Mouse (Mus musculus): ENCODE measurements around the gene Sumf1. TPM values are rescaled to one million over a fixed set of nuclear protein-coding genes. Genes with fewer than 3 reads are reported as not detected.

The Sumf1 gene
- polyA plus RNA-seq, 1 experiment from 2014 or later, result 12.8 TPM

DNA sequence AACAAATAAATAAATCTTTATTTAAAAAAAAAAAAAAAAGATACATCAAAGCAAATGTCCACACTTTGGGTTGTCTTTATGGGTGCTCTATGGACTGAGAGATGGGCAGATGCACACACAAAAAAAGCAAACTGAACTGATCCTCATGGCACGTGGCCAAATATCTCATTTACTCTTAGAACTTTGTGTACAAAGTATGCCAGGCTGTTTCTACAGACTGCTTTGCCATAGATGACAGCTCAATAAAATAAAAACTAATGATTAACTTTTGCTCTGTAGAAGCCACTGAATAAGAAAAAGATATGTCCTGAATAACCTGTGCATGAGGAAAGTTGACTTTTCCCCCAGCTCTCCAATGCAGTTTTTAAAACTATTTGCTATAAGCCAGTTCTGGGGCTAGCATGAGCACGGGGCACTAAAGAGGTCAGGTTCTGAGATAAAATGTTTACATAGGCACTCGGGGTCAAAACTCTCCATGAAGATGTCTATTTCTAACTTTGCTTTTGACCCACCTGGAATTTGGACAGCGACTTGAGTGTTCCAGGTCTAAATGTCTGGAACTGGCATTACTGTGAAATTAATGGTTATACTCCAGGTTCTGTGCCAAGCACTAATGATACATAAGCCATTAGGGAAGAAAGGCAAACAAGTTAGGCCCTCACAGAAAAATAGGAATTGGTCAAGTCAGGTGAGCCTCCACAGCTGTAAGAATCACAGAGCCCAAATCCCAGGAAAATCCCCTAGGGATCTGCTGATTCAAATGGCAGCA, 44.5 kb downstream of the Sumf1 start:
- Histone ChIP-seq H3K36me3 (replicated peaks) (peaks cover 11% of the 10 kb centered on the region; the same call in 1 of the 2 replicates), H3K9me3 (no peaks in the 10 kb centered on the region), H3K4me1 (peaks cover 14% of the 10 kb centered on the region), H3K27me3 (ENCODE audit: poor library complexity, severe bottlenecking) (no peaks in the 10 kb centered on the region), H3K4me3 (no peak overlapping the region), H3K27ac (no peak overlapping the region)
- WGBS, result 97% methylated on average over 4 of the region's 4 CpGs
- DNase-seq (ENCODE audit: extremely low spot score, low spot score), result no peak

DNA sequence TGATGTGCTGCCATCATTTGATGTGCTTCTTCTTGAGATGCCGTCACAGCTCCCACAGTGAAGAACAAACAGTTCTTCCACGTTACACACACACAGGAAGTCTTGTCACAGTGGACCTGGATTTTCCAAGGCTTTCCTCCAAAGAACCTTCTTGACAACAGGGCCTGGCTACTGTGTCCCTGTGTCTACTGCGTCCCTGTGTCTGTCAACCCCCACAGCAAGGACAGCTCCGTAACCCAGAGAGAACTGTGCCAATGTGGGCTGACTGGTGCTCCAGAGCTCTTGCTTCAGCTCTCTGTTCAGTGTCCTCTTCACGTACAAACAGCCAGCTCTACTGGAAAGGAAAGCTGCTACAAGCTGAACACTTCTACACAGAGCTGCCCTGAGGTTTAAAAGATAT, 48.4 kb downstream of the Sumf1 start:
- Histone ChIP-seq H3K4me1 (no peaks in the 10 kb centered on the region), H3K27me3 (ENCODE audit: poor library complexity, severe bottlenecking) (no peaks in the 10 kb centered on the region), H3K27ac (no peak overlapping the region), H3K36me3 (replicated peaks) (0 out of 2 replicates have a peak, but pooled peaks cover 4% of the 10 kb centered on the region), H3K4me3 (no peak overlapping the region), H3K9me3 (no peaks in the 10 kb centered on the region)
- WGBS, result 92% methylated on average over 5 of the region's 5 CpGs
- DNase-seq (ENCODE audit: extremely low spot score, low spot score), result no peak

DNA sequence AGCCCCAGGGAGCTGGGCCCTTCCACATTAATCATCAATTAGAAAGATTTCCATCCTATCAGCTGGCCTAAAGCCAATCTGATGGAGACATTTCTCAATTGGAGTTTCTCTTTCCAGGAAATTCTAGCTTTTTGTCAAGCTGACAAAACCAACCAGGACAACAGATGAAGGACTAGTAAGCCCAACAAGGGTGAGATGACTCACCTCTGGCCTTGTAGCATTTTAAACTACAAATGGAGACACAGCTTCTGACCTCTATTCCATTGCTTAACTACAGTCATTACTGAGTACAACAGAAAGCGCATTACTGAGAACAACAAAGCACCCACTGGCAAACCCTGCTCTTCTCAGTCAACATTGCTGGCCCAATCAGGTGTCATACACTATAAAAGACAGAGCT, 49.1 kb downstream of the Sumf1 start:
- no peak overlapping the region for H3K27ac ChIP-seq
- no peaks in the 10 kb centered on the region for H3K4me1 ChIP-seq
- WGBS, result 98% methylated on average over 1 of the region's 1 CpGs
- no peaks in the 10 kb centered on the region for H3K27me3 ChIP-seq (ENCODE audit: poor library complexity, severe bottlenecking)
- no peak overlapping the region for H3K4me3 ChIP-seq
- H3K9me3 ChIP-seq, result no peaks in the 10 kb centered on the region
- 0 out of 2 replicates have a peak, but pooled peaks cover 4% of the 10 kb centered on the region for H3K36me3 ChIP-seq (replicated peaks)
- no peak for DNase-seq (ENCODE audit: extremely low spot score, low spot score)

DNA sequence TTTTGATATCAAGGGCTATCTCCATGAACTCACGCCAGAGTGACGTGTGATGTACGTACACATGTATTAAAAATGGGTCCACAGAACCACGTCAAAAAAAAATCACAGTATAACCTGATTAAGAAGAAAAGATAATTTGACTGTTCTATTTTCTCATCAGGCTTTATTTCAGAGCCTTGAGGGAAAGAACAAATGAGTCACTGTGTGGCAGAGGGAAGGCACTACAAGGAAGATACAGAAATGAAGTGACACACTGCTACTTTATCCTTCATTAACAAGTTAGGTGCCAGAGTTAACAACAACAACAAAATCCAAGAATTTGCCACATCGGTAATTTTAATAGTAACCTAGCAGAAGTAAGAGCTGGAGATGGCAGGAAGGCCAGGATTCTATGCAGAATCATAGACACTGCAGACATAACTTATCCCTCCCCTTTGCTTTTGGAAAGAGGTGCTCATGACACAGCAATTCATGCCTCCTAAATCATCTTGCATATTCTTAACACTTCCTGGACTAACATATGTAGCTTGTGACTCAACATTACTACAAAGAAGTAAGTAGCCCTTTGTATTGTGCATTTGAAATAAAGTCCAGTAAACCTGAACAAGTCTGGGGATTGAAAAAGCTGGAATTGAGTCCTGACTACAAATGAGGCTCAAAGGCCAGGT, 53.0 kb downstream of the Sumf1 start:
- H3K27me3 ChIP-seq (ENCODE audit: poor library complexity, severe bottlenecking), result no peaks in the 10 kb centered on the region
- no peaks in the 10 kb centered on the region for H3K9me3 ChIP-seq
- H3K4me3 ChIP-seq, result no peak overlapping the region
- no peak for DNase-seq (ENCODE audit: extremely low spot score, low spot score)
- WGBS, result 95% methylated on average over 5 of the region's 5 CpGs
- H3K36me3 ChIP-seq (replicated peaks), result no peaks in the 10 kb centered on the region
- H3K27ac ChIP-seq, result no peak overlapping the region
- 0 out of 2 replicates have a peak, but pooled peaks cover 3% of the 10 kb centered on the region for H3K4me1 ChIP-seq

DNA sequence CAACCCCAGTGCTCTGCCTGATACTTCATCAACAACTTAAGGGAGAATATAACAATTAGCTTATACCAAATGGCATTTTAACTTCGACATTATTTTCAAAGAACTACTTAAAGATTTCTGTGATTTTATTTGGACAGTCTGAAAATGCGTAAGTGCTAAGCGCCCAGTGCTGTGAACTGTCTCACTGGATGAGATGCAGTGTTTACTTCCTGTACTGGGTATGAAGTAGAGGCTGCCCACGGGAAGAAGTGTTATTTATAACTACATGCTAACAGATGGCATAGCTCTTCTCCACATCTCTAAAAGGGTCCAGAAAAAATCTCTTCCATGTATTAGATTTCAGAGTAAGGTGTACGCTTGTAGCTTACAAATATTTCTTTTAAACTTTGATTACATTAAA, 54.7 kb downstream of the Sumf1 start:
- no peaks in the 10 kb centered on the region for H3K36me3 ChIP-seq (replicated peaks)
- peaks cover 13% of the 10 kb centered on the region for H3K4me1 ChIP-seq
- H3K9me3 ChIP-seq, result no peaks in the 10 kb centered on the region
- H3K27me3 ChIP-seq (ENCODE audit: poor library complexity, severe bottlenecking), result no peaks in the 10 kb centered on the region
- H3K4me3 ChIP-seq, result no peak overlapping the region
- H3K27ac ChIP-seq, result no peak overlapping the region
- 94% methylated on average over 5 of the region's 5 CpGs for WGBS
- DNase-seq (ENCODE audit: extremely low spot score, low spot score), result no peak

DNA sequence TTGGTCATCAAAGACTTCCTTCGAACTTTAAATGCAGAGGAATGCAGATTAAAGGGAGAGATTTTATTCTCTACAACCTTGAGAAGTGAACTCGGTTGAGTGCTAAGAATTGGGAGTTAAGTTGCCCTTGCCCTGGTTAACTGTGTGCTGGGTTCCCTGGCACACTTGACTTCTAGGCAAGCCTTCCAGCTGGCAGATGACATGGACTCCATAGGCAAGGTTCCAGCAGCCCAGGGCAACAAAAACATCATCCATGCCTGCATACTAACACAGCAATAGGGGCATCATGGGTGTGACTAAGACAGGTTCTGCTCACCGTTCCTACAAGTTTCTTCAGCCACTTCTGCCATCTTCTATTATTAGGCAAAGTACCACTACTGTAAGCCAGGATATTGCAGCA, 58.8 kb downstream of the Sumf1 start:
- 0 out of 2 replicates have a peak overlapping the region, but pooled peaks have one; percentile 65 for H3K27ac ChIP-seq
- H3K36me3 ChIP-seq (replicated peaks), result no peaks in the 10 kb centered on the region
- WGBS, result 90% methylated on average over 3 of the region's 3 CpGs
- peaks cover 18% of the 10 kb centered on the region for H3K4me1 ChIP-seq
- no peaks in the 10 kb centered on the region for H3K27me3 ChIP-seq (ENCODE audit: poor library complexity, severe bottlenecking)
- no peaks in the 10 kb centered on the region for H3K9me3 ChIP-seq
- DNase-seq (ENCODE audit: extremely low spot score, low spot score), result no peak
- H3K4me3 ChIP-seq, result no peak overlapping the region

DNA sequence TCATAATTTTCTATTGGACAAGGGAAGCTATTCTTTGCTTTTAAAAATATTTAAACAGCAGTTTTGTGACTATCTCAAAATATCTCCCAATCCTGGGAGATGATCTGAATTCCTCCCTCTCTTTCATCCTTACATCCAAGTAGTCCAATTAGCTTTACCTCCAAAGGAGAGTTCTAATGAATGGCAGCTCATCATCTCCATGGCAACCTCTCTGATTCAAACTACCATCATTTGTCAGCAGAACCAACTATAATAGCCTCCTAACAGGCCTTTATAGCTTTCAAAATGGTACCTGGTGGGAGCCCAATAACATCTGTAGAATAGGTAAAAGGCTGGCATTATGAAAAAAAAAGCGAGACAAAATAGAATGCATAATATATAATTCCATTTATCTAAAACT, 59.9 kb downstream of the Sumf1 start:
- 57% methylated on average over 1 of the region's 1 CpGs for WGBS
- Histone ChIP-seq H3K4me3 (no peak overlapping the region), H3K27me3 (ENCODE audit: poor library complexity, severe bottlenecking) (no peaks in the 10 kb centered on the region), H3K9me3 (no peaks in the 10 kb centered on the region), H3K4me1 (peaks cover 18% of the 10 kb centered on the region), H3K36me3 (replicated peaks) (no peaks in the 10 kb centered on the region), H3K27ac (no peak overlapping the region)
- DNase-seq (ENCODE audit: extremely low spot score, low spot score), result no peak

DNA sequence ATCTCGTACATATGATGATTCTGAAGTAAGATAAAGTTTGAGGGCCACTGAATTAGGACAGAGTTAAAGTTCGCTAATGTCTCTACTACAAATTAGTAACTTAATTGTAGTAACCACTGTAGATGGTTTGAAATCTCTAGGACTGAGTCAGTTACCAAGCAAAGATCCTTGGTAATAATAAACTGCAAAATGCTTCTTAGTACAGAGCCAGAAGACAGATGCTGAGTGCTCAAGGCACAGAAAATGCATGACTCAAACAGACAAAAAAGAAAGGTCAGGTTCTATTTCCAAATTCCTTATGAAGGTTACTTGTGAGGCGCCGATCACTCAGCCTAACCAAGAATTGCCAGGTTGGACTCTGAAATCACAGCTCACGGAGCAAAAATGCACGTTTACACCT, 67.5 kb downstream of the Sumf1 start:
- no peaks in the 10 kb centered on the region for H3K27me3 ChIP-seq (ENCODE audit: poor library complexity, severe bottlenecking)
- no peak overlapping the region for H3K27ac ChIP-seq
- WGBS, result 96% methylated on average over 6 of the region's 6 CpGs
- H3K9me3 ChIP-seq, result no peaks in the 10 kb centered on the region
- no peak overlapping the region for H3K4me3 ChIP-seq
- H3K4me1 ChIP-seq, result no peaks in the 10 kb centered on the region
- DNase-seq (ENCODE audit: extremely low spot score, low spot score), result no peak
- H3K36me3 ChIP-seq (replicated peaks), result no peaks in the 10 kb centered on the region

DNA sequence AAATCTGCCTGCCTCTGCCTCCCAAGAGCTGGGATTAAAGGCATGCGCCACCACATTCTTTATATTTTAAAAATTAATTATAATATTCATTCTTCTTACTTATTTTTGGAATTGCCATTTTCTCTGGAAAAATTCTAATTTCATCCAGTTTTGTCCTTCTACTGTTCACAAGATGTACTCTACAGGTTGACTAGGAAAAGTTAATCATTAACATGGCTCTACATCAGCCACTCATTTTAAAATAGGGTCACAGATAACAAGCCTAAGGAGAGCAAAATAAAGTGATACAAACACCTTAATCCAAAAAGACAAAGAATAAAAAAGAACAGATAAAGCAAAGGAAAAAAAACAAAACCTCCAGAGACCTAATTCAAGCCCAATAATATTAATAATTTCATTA, 70.4 kb downstream of the Sumf1 start:
- no peak overlapping the region for H3K4me3 ChIP-seq
- H3K36me3 ChIP-seq (replicated peaks), result no peaks in the 10 kb centered on the region
- WGBS, result 98% methylated on average over 1 of the region's 1 CpGs
- no peak overlapping the region for H3K27ac ChIP-seq
- no peak for DNase-seq (ENCODE audit: extremely low spot score, low spot score)
- no peaks in the 10 kb centered on the region for H3K27me3 ChIP-seq (ENCODE audit: poor library complexity, severe bottlenecking)
- 0 out of 2 replicates have a peak, but pooled peaks cover 3% of the 10 kb centered on the region for H3K4me1 ChIP-seq
- H3K9me3 ChIP-seq, result no peaks in the 10 kb centered on the region

DNA sequence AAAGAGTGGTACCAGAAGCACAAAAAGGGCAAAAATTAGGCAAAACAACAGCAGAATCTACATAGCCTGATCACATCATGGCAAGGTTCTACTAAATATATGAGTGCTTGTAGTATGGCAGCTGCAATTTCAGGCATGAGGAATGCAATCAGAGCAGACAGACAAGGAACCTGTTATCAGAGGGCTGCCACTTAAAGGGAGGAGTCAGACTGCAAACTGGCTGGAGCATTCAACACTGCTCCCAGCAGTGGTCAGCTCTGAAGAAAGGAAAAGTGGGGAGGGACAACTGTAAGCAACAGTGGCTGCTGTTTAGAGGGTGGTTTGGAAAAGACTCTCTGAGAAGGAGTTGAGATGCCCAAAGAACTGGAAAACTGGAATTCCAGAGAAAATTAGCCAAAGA, 73.7 kb downstream of the Sumf1 start:
- 0 out of 2 replicates have a peak, but pooled peaks cover 3% of the 10 kb centered on the region for H3K4me1 ChIP-seq
- no peaks in the 10 kb centered on the region for H3K9me3 ChIP-seq
- H3K27ac ChIP-seq, result no peak overlapping the region
- no peaks in the 10 kb centered on the region for H3K27me3 ChIP-seq (ENCODE audit: poor library complexity, severe bottlenecking)
- no peak overlapping the region for H3K4me3 ChIP-seq
- DNase-seq (ENCODE audit: extremely low spot score, low spot score), result no peak
- H3K36me3 ChIP-seq (replicated peaks), result peaks cover 6% of the 10 kb centered on the region; the same call in 1 of the 2 replicates

DNA sequence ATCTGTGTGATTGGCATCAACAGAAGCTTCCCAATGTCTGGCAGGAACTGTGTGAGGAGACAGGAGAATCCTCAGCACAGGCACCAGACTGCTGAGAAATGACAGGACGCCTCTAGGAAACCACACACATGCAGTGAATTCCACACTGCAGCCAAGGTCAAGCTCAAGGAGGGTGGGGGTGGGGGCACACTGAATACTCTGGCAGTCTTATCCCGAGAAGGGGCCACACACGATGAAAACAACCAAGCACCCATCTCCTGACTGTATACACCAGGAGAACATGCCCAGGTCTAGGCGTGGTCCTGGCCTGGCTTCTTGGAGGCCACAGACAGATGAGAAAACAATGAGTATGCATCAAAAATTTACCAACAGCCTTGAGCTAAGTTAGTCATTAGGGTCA, 75.0 kb downstream of the Sumf1 start:
- Histone ChIP-seq H3K4me3 (no peak overlapping the region), H3K27ac (no peak overlapping the region), H3K4me1 (0 out of 2 replicates have a peak, but pooled peaks cover 3% of the 10 kb centered on the region), H3K36me3 (replicated peaks) (peaks cover 6% of the 10 kb centered on the region; the same call in 1 of the 2 replicates), H3K9me3 (no peaks in the 10 kb centered on the region), H3K27me3 (ENCODE audit: poor library complexity, severe bottlenecking) (no peaks in the 10 kb centered on the region)
- no peak for DNase-seq (ENCODE audit: extremely low spot score, low spot score)
- 84% methylated on average over 4 of the region's 4 CpGs for WGBS

DNA sequence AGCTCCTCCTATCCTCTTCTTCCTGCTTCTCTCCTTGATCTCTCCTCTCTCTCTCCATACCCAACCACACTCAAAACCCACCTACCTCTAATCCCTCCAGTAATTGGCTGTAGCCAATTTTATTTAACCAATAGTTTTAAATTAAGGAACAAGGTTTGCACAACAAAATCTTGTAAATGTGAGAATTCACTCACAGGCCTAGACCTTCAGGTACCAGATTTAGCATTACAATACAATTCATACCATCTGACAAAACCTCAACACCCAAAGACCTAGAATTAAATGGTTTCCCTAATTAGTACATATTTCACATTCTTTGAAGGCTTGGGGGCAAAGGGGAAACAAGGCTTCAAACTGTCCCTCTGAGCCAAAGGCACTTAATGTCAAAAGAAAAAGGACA, 78.0 kb downstream of the Sumf1 start:
- Histone ChIP-seq H3K4me1 (0 out of 2 replicates have a peak, but pooled peaks cover 3% of the 10 kb centered on the region), H3K27me3 (ENCODE audit: poor library complexity, severe bottlenecking) (no peaks in the 10 kb centered on the region), H3K27ac (no peak overlapping the region), H3K4me3 (no peak overlapping the region), H3K9me3 (no peaks in the 10 kb centered on the region), H3K36me3 (replicated peaks) (peaks cover 6% of the 10 kb centered on the region; the same call in 1 of the 2 replicates)
- no peak for DNase-seq (ENCODE audit: extremely low spot score, low spot score)

All from forebrain, embryonic 10.5 days (tissue).